ENCODE assay signal across 23 mouse cellular contexts in the genomic region with DNA sequence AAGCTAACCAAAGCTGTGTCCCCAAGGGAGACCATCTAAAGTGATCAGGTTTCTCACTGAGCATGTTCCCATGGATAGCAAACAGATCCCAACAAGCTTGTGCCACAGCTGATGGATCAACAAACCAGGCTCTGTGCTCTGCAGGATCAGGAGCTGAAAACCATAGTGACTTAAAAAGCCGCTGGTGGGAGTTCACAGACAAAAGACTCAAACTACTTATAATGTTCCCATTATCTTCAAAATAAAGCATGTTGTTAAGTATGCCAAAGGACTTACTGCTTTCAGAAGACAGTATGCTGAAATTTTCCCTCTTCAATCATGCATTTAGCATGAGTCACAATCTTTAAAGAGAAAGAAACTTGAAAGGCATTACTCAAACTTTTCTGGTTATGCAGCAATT.
DNase-seq lines count a peak whose midpoint lies in the region; ATAC-seq and TF ChIP-seq lines count a peak whose summit lies in the region.
"Had no signal": no experiment of that assay in that cellular context is flagged by ENCODE, and none has a peak within 500 bp of the region (broad histone marks: within the 10 kb centered on the region; RNA-seq: fewer than 3 reads in every experiment).

No protein-coding gene starts in this region.

- no peak overlapping the region for H3K9ac ChIP-seq in lung, postnatal 0 days (replicated peaks; ENCODE audit: low read depth)
- H3K9ac ChIP-seq: forebrain, embryonic 12.5 days; hindbrain, embryonic 15.5 days had no signal

- no peak for ATAC-seq in lung, postnatal 0 days
- ATAC-seq: CD4-positive, CD25-positive, alpha-beta regulatory T cell, adult 4 months; inflammation-experienced regulatory T-cells, adult 6 months; intestine, postnatal 0 days had no signal

- H3K36me3 ChIP-seq in lung, postnatal 0 days (ENCODE audit: insufficient read depth, low read length), result no peaks in the 10 kb centered on the region
- H3K36me3 ChIP-seq: forebrain, embryonic 12.5 days; G1E; heart, embryonic 10.5 days; hindbrain, embryonic 15.5 days had no signal

- H3K27me3 ChIP-seq in lung, postnatal 0 days (replicated peaks; ENCODE audit: insufficient read depth, low read length), result no peaks in the 10 kb centered on the region
- H3K27me3 ChIP-seq: forebrain, embryonic 12.5 days; hindbrain, embryonic 15.5 days had no signal

- H3K9me3 ChIP-seq in lung, postnatal 0 days (ENCODE audit: low read length), result no peaks in the 10 kb centered on the region
- H3K9me3 ChIP-seq: forebrain, embryonic 12.5 days; G1E; heart, embryonic 10.5 days; hindbrain, embryonic 15.5 days had no signal

- TF ChIP-seq CTCF in lung, postnatal 0 days (IDR thresholded peaks at IDR 0.05), result no peak

- no peaks in the 10 kb centered on the region for H3K4me1 ChIP-seq in lung, postnatal 0 days (ENCODE audit: insufficient read depth, low read depth, low read length)
- H3K4me1 ChIP-seq: heart, embryonic 10.5 days; hindbrain, embryonic 15.5 days had no signal

- no peak overlapping the region for H3K27ac ChIP-seq in lung, postnatal 0 days (ENCODE audit: low read length)
- H3K27ac ChIP-seq: forebrain, embryonic 12.5 days; heart, embryonic 10.5 days; hindbrain, embryonic 15.5 days had no signal

- no peak overlapping the region for H3K4me2 ChIP-seq in lung, postnatal 0 days (replicated peaks; ENCODE audit: low read depth, low read length)
- H3K4me2 ChIP-seq: forebrain, embryonic 12.5 days; hindbrain, embryonic 15.5 days had no signal

- WGBS in lung, postnatal 0 days, result 58% methylated on average over 1 of the region's 1 CpGs

- H3K4me3 ChIP-seq in lung, postnatal 0 days (ENCODE audit: low read depth, low read length), result no peak overlapping the region
- H3K4me3 ChIP-seq: forebrain, embryonic 12.5 days; heart, embryonic 10.5 days; hindbrain, embryonic 15.5 days had no signal

- TF ChIP-seq EP300 in lung, postnatal 0 days (IDR thresholded peaks at IDR 0.05), result no peak

- peak; percentile 14 for DNase-seq in embryo, embryonic 10 days (ENCODE audit: low spot score)
- no peak for DNase-seq in embryo, embryonic 9.5 days (ENCODE audit: extremely low spot score)
- peak; percentile 65 for DNase-seq in lung, postnatal 0 days (ENCODE audit: low spot score)
- no peak for DNase-seq in lung, postnatal 14 days
- DNase-seq in embryo, embryonic 11 days, result peak; percentile 7
- no peak for DNase-seq in gastrocnemius, postnatal 10 days
- DNase-seq in retina, embryonic 14.5 days (ENCODE audit: low spot score), result no peak
- DNase-seq: adrenal gland, postnatal 10 days; B cell, adult 2 months; cerebellum, adult 18-20 months; cerebellum, adult 9-11 months; cerebellum, postnatal 36 days; heart, adult 18-20 months; heart, postnatal 10 days; heart, postnatal 4 days; kidney, adult 9 months had no signal

Comparison
In these comparisons a context has a peak if more than half of its experiments do, and no peak if none do; other contexts are left out.
1. DNase-seq: peak in embryo, embryonic 10 days (single experiment), lung, postnatal 0 days (single experiment) and embryo, embryonic 11 days (single experiment); none in embryo, embryonic 9.5 days (single experiment), lung, postnatal 14 days (single experiment), gastrocnemius, postnatal 10 days (single experiment) and retina, embryonic 14.5 days (single experiment).